Mouse (Mus musculus) macrophage (primary cell): ENCODE results near the gene A930002H24Rik. TPM values are rescaled to one million over a fixed set of nuclear protein-coding genes. Genes with fewer than 3 reads are reported as not detected.

Experiments
- H3K27ac ChIP-seq: fragments of 350-480 bp; formaldehyde crosslinking; 2 replicates; pipeline ENCODE4 v1.9.0; 2021
- H3K36me3 ChIP-seq: fragments of 350-480 bp; formaldehyde crosslinking; 2 replicates; pipeline ENCODE4 v1.9.0; 2021; ENCODE audit errors: inconsistent target
- H3K4me3 ChIP-seq: fragments of 350-480 bp; formaldehyde crosslinking; 2 replicates; pipeline ENCODE4 v1.9.0; 2021; ENCODE audit errors: inconsistent target
- H3K79me2 ChIP-seq: fragments of 350-480 bp; formaldehyde crosslinking; 2 replicates; pipeline ENCODE4 v1.9.0; 2021; ENCODE audit errors: inconsistent target
- WGBS: methylation state at CpG from one replicate; pipeline ENCODE4 v1.1.7; 2026; ENCODE audit warnings: inconsistent platforms; ENCODE audit not compliant: missing documents; 5-methylcytosine and 5-hydroxymethylcytosine counted together
- polyA plus RNA-seq: library from polyadenylated mRNA; stranded (reverse); fragments of 250-400 nt; gene quantifications from 3 replicates; pipeline ENCODE4 v1.2.4, GENCODE M21; 2018; ENCODE audit warnings: inconsistent platforms
- total RNA-seq, 78 experiments: library from RNA; depleted of rRNA; stranded (reverse); fragments of 250-400 nt; gene quantifications; 1 replicate in 9 of 78; 2 replicates in 24 of 78; 3 replicates in 43 of 78; 4 replicates in 2 of 78; pipeline ENCODE4 v1.2.4; 2018; ENCODE audit warnings: inconsistent platforms in 56 of 78

A930002H24Rik gene
- 1 to 10 TPM in 14 of 26 experiments, not detected in 12; 1.5 to 8.7 (median 3.1) TPM for total RNA-seq (2018; cell fraction: chromatin; rRNA removed)
- total RNA-seq (2018; cell fraction: cytosol; rRNA removed), result 1 to 10 TPM in 2 of 26 experiments, under 1 TPM in 14, not detected in 10; 0.32 to 2.1 (median 0.77) TPM
- 1 to 10 TPM in 21 of 26 experiments, not detected in 5; 1.5 to 7.7 (median 3.7) TPM for total RNA-seq (2018; cell fraction: nucleus; rRNA removed)
- polyA plus RNA-seq, result not detected in 3 replicates

DNA sequence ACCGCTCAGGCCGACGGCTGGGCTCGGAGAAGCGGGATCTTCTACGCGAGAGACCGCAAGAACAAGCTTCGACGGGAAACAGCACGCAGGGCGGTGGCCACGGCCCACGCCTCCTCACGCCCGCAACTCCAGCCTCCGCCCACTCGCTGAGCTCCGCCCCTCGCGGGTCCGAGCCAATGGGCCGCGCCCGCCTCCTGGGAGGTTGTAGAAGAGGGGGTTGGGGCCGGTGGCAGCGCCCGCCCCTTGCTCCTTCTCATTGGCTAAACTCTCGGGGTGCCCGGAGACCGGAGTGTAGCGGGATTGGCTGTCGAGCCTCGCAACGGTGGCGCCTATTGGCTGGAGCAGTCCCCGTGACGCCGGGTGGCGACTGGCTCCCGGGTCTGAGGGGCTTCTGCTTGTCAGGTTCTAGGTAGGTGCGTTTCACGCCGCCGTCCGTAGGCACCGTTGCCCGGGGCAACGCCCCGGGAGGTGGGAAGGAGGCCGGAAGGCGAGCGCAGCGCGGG is at the start of gene A930002H24Rik:
Gene A930002H24Rik, minus strand, starts transcription at position 145 of the 503 bp plus-strand sequence.
- H3K36me3 ChIP-seq, result no peaks in the 10 kb centered on the region
- peak within 1 kb of the TSS; percentile 34 for H3K4me3 ChIP-seq
- whole genome bisulfite sequencing, result 1% methylated on average over 55 of the region's 55 CpGs
- no peak within 1 kb of the TSS for H3K27ac ChIP-seq
- H3K79me2 ChIP-seq, result peaks cover 3% of the 10 kb centered on the region; the same call in 1 of the 2 replicates

- 94% methylated on average over 4 of the region's 4 CpGs for WGBS
- H3K4me3 ChIP-seq, result no peak overlapping the region
- no peak overlapping the region for H3K27ac ChIP-seq
- H3K36me3 ChIP-seq, result no peaks in the 10 kb centered on the region
- no peaks in the 10 kb centered on the region for H3K79me2 ChIP-seq
Observed at GRCm38 (mm10) chr17:63909297-63909696, 45.7 kb upstream of the A930002H24Rik start.

DNA sequence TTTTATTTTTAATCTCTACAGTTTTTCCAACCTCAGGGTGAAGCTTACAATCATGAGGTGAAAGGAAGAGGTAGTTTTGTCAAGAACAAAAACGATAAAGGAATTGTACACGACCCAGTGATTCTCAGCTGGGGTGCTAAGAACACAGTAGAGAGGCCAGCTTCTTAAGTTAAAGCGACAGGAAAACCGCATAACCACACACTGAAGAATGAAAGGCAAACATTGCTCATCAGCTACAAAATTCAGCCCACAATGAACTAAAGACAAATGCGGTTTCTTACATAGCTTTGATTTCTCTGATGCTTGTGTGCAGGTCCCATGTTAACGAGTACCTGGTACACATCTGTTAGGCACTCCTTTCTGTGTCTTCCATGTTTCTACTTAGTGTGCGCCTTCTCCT is 33.5 kb upstream of the A930002H24Rik start:
- no peaks in the 10 kb centered on the region for H3K36me3 ChIP-seq
- H3K4me3 ChIP-seq, result no peak overlapping the region
- H3K27ac ChIP-seq, result no peak overlapping the region
- 75% methylated on average over 7 of the region's 7 CpGs for WGBS
- H3K79me2 ChIP-seq, result peaks cover 6% of the 10 kb centered on the region; the same call in 1 of the 2 replicates

DNA sequence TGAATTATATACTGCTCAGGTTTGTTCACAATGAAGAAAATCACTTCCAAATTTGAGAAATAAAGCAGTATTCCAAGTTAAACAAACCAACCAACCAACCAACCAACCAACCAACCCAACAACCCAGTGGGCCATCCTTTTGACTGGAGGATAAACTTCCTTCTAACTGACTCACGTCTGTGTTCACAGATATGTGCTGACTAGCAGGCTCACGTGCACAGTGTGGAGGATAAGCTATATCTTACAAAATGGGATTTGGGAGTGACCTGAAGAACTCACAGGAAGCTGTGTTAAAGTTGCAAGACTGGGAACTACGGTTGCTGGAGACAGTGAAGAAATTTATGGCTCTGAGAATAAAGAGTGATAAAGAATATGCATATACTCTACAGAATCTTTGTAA is 32.2 kb upstream of the A930002H24Rik start:
- Histone ChIP-seq H3K79me2 (peaks cover 6% of the 10 kb centered on the region; the same call in 1 of the 2 replicates), H3K4me3 (no peak overlapping the region), H3K36me3 (no peaks in the 10 kb centered on the region), H3K27ac (no peak overlapping the region)
- WGBS, result 76% methylated on average over 3 of the region's 3 CpGs

- Histone ChIP-seq H3K79me2 (peaks cover 6% of the 10 kb centered on the region; the same call in 1 of the 2 replicates), H3K27ac (no peak overlapping the region), H3K36me3 (no peaks in the 10 kb centered on the region), H3K4me3 (no peak overlapping the region)
Observed at GRCm38 (mm10) chr17:63890611-63891010, 27.0 kb upstream of the A930002H24Rik start.

DNA sequence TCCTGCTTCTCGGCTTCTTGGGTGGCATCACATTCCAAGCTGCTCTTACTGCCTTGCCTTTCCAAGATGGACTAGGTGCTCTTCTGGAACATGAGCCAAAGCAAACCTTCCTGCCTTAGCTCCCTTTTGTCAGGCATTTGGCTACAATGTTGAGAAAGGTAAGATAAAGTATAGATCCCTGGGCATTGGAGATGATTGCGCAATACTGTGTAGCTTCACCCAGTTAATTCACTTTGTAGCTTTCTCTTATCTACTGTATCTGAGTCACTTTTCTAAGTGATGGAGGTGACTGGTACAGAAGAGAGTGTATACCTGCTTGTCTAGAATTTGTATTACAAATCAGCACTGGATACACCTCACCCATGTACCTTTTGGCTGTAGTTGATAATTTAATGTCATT is 23.4 kb upstream of the A930002H24Rik start:
- no peak overlapping the region for H3K27ac ChIP-seq
- WGBS, result 100% methylated on average over 2 of the region's 2 CpGs
- no peak overlapping the region for H3K4me3 ChIP-seq
- no peaks in the 10 kb centered on the region for H3K36me3 ChIP-seq
- H3K79me2 ChIP-seq, result no peaks in the 10 kb centered on the region

DNA sequence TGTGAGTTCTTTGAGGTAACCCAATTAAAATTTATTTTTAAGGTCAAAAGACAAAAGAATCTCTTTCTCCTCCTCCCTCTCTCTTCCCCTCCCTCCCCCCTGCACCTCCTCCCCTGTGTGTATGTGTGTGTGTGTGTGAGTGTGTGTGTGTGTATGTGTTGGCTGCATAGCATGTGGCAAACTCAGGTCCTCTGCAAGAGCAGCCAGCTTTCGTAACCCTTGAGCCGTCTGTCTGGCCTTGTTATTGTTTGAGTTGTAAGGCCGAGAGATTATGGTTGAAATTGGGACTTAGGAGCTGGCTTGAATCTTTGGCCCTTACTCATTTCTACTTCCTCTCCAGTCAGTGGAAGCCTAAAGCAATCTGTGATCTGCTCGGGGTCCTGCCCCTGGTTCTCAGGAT is 16.4 kb upstream of the A930002H24Rik start:
- peaks cover 9% of the 10 kb centered on the region; the same call in 1 of the 2 replicates for H3K79me2 ChIP-seq
- WGBS, result 94% methylated on average over 4 of the region's 4 CpGs
- H3K4me3 ChIP-seq, result no peak overlapping the region
- no peak overlapping the region for H3K27ac ChIP-seq
- H3K36me3 ChIP-seq, result no peaks in the 10 kb centered on the region

DNA sequence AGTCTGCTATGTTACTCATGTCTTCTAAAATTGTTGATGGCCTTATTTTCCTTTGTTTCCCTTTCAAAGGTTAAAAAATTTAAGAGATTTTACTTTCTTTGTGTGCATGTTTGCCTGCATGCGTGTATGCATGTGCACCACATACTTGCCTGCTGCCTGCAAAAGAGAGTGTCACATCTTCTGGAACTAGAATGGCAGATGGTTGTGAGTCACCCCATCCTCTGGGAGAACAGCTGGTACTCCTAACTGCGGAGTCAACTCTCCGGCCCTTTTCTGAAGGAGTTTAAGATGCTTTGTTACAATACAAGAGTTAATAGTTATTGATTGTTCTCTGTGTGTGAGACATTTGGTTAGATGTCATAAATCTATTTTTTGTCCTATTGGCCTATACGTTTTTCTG is 15.3 kb upstream of the A930002H24Rik start:
- 95% methylated on average over 3 of the region's 4 CpGs for WGBS
- Histone ChIP-seq H3K79me2 (peaks cover 20% of the 10 kb centered on the region; the same call in 1 of the 2 replicates), H3K27ac (no peak overlapping the region), H3K4me3 (no peak overlapping the region), H3K36me3 (no peaks in the 10 kb centered on the region)

DNA sequence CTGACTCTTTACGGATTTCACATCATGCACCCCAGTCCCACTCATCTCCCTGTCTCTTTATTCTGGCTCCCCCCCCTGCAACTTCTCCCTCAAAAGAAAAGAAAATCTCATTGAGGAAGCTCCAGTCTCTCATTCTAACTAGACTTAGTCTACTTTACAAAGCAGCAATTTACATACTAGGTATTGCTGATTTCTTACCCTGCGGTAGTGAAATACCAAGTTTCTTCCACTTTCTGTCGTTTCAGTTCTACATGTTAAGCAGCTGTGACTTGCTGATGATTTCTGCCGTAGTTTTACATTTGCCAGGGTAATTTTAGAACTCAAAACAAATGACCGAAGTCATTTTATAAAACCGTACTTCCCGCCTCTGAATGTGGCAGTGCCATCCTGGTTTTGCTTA is 8.2 kb upstream of the A930002H24Rik start:
- no peak overlapping the region for H3K4me3 ChIP-seq
- 90% methylated on average over 7 of the region's 7 CpGs for WGBS
- H3K36me3 ChIP-seq, result no peaks in the 10 kb centered on the region
- H3K27ac ChIP-seq, result no peak overlapping the region
- peaks cover 59% of the 10 kb centered on the region; the same call in 1 of the 2 replicates for H3K79me2 ChIP-seq

DNA sequence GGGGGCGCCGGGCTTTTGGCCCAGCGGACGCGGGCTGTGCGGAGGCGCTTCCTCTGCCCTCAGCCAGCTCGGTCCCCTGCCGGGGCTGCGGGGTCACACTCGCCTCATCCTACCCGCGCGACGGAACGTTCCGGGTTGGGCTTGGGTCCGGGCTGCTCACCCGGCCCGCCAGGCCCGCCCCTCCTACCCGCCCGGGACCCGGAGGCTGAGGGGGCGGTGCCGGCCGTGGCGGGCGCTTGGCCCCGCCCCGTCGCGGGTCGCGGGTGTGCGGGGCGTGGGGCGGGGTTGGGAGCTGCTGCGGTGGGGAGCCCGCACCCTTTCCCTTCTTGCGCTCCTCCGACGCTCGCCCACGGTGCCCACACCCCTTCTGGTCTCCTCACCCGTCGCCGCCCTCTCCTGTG is 580 bp upstream of the A930002H24Rik start:
- Histone ChIP-seq H3K27ac (no peak overlapping the region), H3K79me2 (peaks cover 6% of the 10 kb centered on the region; the same call in 1 of the 2 replicates), H3K36me3 (no peaks in the 10 kb centered on the region), H3K4me3 (peak overlapping the region; percentile 34)
- 1% methylated on average over 38 of the region's 48 CpGs for WGBS

DNA sequence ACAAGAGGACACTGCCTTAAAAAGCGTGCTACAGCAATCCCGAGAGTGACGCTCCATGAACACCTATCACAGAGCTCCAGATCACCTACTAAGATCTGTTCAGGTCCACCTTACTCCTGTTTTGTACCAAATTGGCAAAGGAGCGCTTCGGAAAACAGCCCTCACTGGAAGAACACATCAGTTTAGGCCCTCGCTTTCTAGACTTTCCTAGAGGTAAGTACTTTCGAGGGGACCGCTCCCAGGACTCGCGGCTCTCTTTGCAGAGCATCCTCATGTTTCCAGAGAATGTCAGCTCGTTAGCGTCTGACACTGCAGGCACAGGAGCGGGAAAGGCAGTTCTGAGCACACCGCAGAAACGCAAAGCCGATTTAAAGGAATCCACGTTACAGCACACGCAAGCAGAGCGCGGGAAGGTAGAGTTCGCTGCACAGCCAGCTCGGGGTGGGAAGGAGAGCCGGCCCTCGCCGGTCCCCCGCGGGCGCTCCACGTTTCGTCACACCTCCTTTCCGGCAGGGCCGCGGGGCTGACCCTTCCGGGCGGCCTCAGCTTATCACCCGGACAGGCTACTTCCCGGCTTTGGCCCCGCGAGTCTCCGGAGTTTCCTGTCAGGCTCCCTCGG is 470 bp downstream of the A930002H24Rik start, which contains the start of gene Fer:
Gene Fer, plus strand, starts transcription at position 51 of the 619 bp plus-strand sequence.
- Histone ChIP-seq H3K79me2 (no peaks in the 10 kb centered on the region; the same call in 1 of the 2 replicates), H3K36me3 (no peaks in the 10 kb centered on the region), H3K4me3 (peak within 1 kb of the TSS; percentile 30), H3K27ac (no peak within 1 kb of the TSS)
- 7% methylated on average over 41 of the region's 41 CpGs for WGBS

GRCm38 (mm10) chr17:63862399-63862798 is 1.2 kb downstream of the A930002H24Rik start:
- H3K36me3 ChIP-seq, result no peaks in the 10 kb centered on the region
- no peaks in the 10 kb centered on the region; the same call in 1 of the 2 replicates for H3K79me2 ChIP-seq
- H3K4me3 ChIP-seq, result no peak overlapping the region
- WGBS, result 55% methylated on average over 3 of the region's 3 CpGs
- H3K27ac ChIP-seq, result no peak overlapping the region

GRCm38 (mm10) chr17:63860988-63861387 is 2.6 kb downstream of the A930002H24Rik start:
- no peak overlapping the region for H3K27ac ChIP-seq
- no peak overlapping the region for H3K4me3 ChIP-seq
- H3K36me3 ChIP-seq, result no peaks in the 10 kb centered on the region
- no peaks in the 10 kb centered on the region for H3K79me2 ChIP-seq
- WGBS, result 89% methylated on average over 4 of the region's 4 CpGs

DNA sequence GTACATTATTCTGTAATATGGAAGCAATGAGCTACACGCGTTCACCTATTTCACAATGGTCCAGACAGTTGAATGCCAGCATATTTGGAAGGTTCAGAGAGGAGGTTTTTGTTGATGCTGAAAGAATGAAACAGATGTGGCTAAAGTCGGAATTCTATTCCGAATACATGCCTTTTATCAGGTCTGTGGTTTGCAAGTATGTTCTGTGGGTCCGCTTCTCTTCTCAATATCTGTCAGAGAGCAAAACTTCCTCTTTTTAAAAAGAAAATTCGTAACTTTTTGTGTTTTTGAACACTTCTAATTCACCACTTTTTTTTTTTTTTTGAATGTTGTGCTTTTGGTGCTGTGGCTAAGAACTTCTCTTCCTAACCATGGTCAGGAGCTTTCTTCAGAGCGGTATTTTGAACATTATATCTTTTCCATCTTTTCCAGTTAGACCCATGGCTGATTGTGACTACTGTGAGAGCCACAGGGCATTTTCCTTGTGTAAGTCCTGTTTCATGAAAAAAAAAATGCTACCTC is 6.5 kb downstream of the A930002H24Rik start:
- 17% methylated on average over 7 of the region's 7 CpGs for WGBS
- no peak overlapping the region for H3K27ac ChIP-seq

GRCm38 (mm10) chr17:63850016-63850415 is 13.6 kb downstream of the A930002H24Rik start:
- WGBS, result 20% methylated on average over 9 of the region's 9 CpGs
- Histone ChIP-seq H3K4me3 (no peak overlapping the region), H3K79me2 (no peaks in the 10 kb centered on the region), H3K27ac (no peak overlapping the region), H3K36me3 (no peaks in the 10 kb centered on the region)

More for the DNA sequence above, 6.5 kb downstream of the A930002H24Rik start:
- Histone ChIP-seq H3K36me3 (no peaks in the 10 kb centered on the region), H3K79me2 (no peaks in the 10 kb centered on the region), H3K4me3 (no peak overlapping the region)
